Mouse (Mus musculus): ENCODE results near the gene Vwa3b. TPM values are rescaled to one million over a fixed set of nuclear protein-coding genes. Genes with fewer than 3 reads are reported as not detected.

The Vwa3b gene
- total RNA-seq, 2 experiments from 2014 or later: 0.91 to 1.7 TPM

- DNase-seq (ENCODE audit: low spot score in 2 of 2): no peak
Measured at GRCm38 (mm10) chr1:37056831-37057561, 30.6 kb downstream of the Vwa3b start.

GRCm38 (mm10) chr1:37060856-37061255 lies 34.5 kb downstream of the Vwa3b start:
- DNase-seq (ENCODE audit: low spot score in 2 of 2): no peak

- no peak for DNase-seq (ENCODE audit: low spot score in 2 of 2)
Measured at GRCm38 (mm10) chr1:37063053-37063452, 36.7 kb downstream of the Vwa3b start.

- DNase-seq (ENCODE audit: low spot score in 2 of 2): no peak
Measured at GRCm38 (mm10) chr1:37063841-37064240, 37.4 kb downstream of the Vwa3b start.

- DNase-seq (ENCODE audit: low spot score in 2 of 2): peak; percentile 46 to 53
Measured at GRCm38 (mm10) chr1:37065658-37066412, 39.4 kb downstream of the Vwa3b start.

GRCm38 (mm10) chr1:37075759-37076158 lies 49.4 kb downstream of the Vwa3b start:
- no peak for DNase-seq (ENCODE audit: low spot score in 2 of 2)

GRCm38 (mm10) chr1:37077266-37077665 lies 50.9 kb downstream of the Vwa3b start:
- no peak for DNase-seq (ENCODE audit: low spot score in 2 of 2)

- peak; percentile 63 to 65 for DNase-seq (ENCODE audit: low spot score in 2 of 2)
Measured at GRCm38 (mm10) chr1:37077955-37078549, 51.7 kb downstream of the Vwa3b start.

- DNase-seq (ENCODE audit: low spot score in 2 of 2): no peak
Measured at GRCm38 (mm10) chr1:37080442-37080841, 54.0 kb downstream of the Vwa3b start.

GRCm38 (mm10) chr1:37081376-37082214 lies 55.2 kb downstream of the Vwa3b start:
- no peak for DNase-seq (ENCODE audit: low spot score in 2 of 2)

- no peak for DNase-seq (ENCODE audit: low spot score in 2 of 2)
Measured at GRCm38 (mm10) chr1:37082215-37082464, 55.7 kb downstream of the Vwa3b start.

- no peak for DNase-seq (ENCODE audit: low spot score in 2 of 2)
Measured at GRCm38 (mm10) chr1:37084075-37084474, 57.7 kb downstream of the Vwa3b start.

GRCm38 (mm10) chr1:37085171-37085570 lies 58.8 kb downstream of the Vwa3b start:
- DNase-seq (ENCODE audit: low spot score in 2 of 2): no peak

- no peak for DNase-seq (ENCODE audit: low spot score in 2 of 2)
Measured at GRCm38 (mm10) chr1:37089191-37089590, 62.8 kb downstream of the Vwa3b start.

GRCm38 (mm10) chr1:37097382-37098093 lies 71.1 kb downstream of the Vwa3b start:
- no peak for DNase-seq (ENCODE audit: low spot score in 2 of 2)

- no peak for DNase-seq (ENCODE audit: low spot score in 2 of 2)
Measured at GRCm38 (mm10) chr1:37098094-37098555, 71.7 kb downstream of the Vwa3b start.

- DNase-seq (ENCODE audit: low spot score in 2 of 2): no peak
Measured at GRCm38 (mm10) chr1:37100361-37100760, 74.0 kb downstream of the Vwa3b start.

- DNase-seq (ENCODE audit: low spot score in 2 of 2): no peak
Measured at GRCm38 (mm10) chr1:37101016-37101415, 74.6 kb downstream of the Vwa3b start.

GRCm38 (mm10) chr1:37101717-37102116 lies 75.3 kb downstream of the Vwa3b start:
- DNase-seq (ENCODE audit: low spot score in 2 of 2): no peak

- DNase-seq (ENCODE audit: low spot score in 2 of 2): no peak
Measured at GRCm38 (mm10) chr1:37105194-37105593, 78.8 kb downstream of the Vwa3b start.

- DNase-seq (ENCODE audit: low spot score in 2 of 2): no peak
Measured at GRCm38 (mm10) chr1:37113781-37114180, 87.4 kb downstream of the Vwa3b start.

Measured in left cerebral cortex, adult 18-20 months (tissue).